In genomic region chr8:108712001-108712411, GRCm38 (mm10) we compare ENCODE assay signal across 8 mouse cellular contexts.
DNase-seq lines count a peak whose midpoint lies in the region; ATAC-seq lines count a peak whose summit lies in the region.

No protein-coding gene starts in this region.

- no peaks in the 10 kb centered on the region for H3K36me3 ChIP-seq in heart, embryonic 13.5 days
- H3K36me3 ChIP-seq in embryonic facial prominence, embryonic 13.5 days = no peaks in the 10 kb centered on the region
- no peaks in the 10 kb centered on the region for H3K36me3 ChIP-seq in hindbrain, embryonic 14.5 days (replicated peaks; ENCODE audit: control insufficient read depth, insufficient read depth)
- H3K36me3 ChIP-seq in midbrain, embryonic 13.5 days = no peaks in the 10 kb centered on the region

- H3K27ac ChIP-seq in heart, embryonic 13.5 days (replicated peaks) = peak overlapping the region; percentile 91
- H3K27ac ChIP-seq in embryonic facial prominence, embryonic 13.5 days = peak overlapping the region; percentile 96
- peak overlapping the region; percentile 100 for H3K27ac ChIP-seq in hindbrain, embryonic 14.5 days
- H3K27ac ChIP-seq in midbrain, embryonic 13.5 days = peak overlapping the region; percentile 100

- H3K9me3 ChIP-seq in heart, embryonic 13.5 days = no peaks in the 10 kb centered on the region
- no peaks in the 10 kb centered on the region for H3K9me3 ChIP-seq in embryonic facial prominence, embryonic 13.5 days
- H3K9me3 ChIP-seq in hindbrain, embryonic 14.5 days (ENCODE audit: control insufficient read depth, low read length) = no peaks in the 10 kb centered on the region
- H3K9me3 ChIP-seq in midbrain, embryonic 13.5 days = no peaks in the 10 kb centered on the region

- DNase-seq in heart, postnatal 25 days (ENCODE audit: low spot score) = no peak
- no peak for DNase-seq in hindbrain, embryonic 14.5 days (ENCODE audit: low spot score)
- no peak for DNase-seq in left cerebral cortex, postnatal 25 days (ENCODE audit: low spot score in 2 of 2)
- no peak for DNase-seq in testis, postnatal 10 days (ENCODE audit: low spot score)
- no peak for DNase-seq in kidney, postnatal 25 days

- H3K4me2 ChIP-seq in heart, embryonic 13.5 days = peak overlapping the region; percentile 96
- H3K4me2 ChIP-seq in embryonic facial prominence, embryonic 13.5 days = peak overlapping the region; percentile 95
- H3K4me2 ChIP-seq in hindbrain, embryonic 14.5 days (replicated peaks) = peak overlapping the region; percentile 92
- H3K4me2 ChIP-seq in midbrain, embryonic 13.5 days (replicated peaks) = peak overlapping the region; percentile 85

- peak overlapping the region; percentile 96 for H3K9ac ChIP-seq in heart, embryonic 13.5 days
- peak overlapping the region; percentile 94 for H3K9ac ChIP-seq in embryonic facial prominence, embryonic 13.5 days
- peak overlapping the region; percentile 98 for H3K9ac ChIP-seq in hindbrain, embryonic 14.5 days
- peak overlapping the region; percentile 100 for H3K9ac ChIP-seq in midbrain, embryonic 13.5 days (replicated peaks)

- WGBS in heart, embryonic 13.5 days = 18% methylated on average over 14 of the region's 14 CpGs
- WGBS in embryonic facial prominence, embryonic 13.5 days = 21% methylated on average over 14 of the region's 14 CpGs
- WGBS in hindbrain, embryonic 14.5 days = 21% methylated on average over 14 of the region's 14 CpGs
- WGBS in midbrain, embryonic 13.5 days = 9% methylated on average over 14 of the region's 14 CpGs

- intact Hi-C loops in heart, postnatal 25 days (cut with DNase I) = loop anchor here (5.0 to 10.0 kb wide), 2 partner anchors 173 to 1200 kb away; no protein-coding TSS in a partner anchor
- intact Hi-C loops in left cerebral cortex, postnatal 25 days (cut with DNase I) = loop anchor here (5.0 to 10.0 kb wide), 2 partner anchors 200 to 473 kb away; no protein-coding TSS in a partner anchor

- peaks cover 93% of the 10 kb centered on the region for H3K4me1 ChIP-seq in heart, embryonic 13.5 days
- peaks cover 88% of the 10 kb centered on the region for H3K4me1 ChIP-seq in embryonic facial prominence, embryonic 13.5 days
- peaks cover 74% of the 10 kb centered on the region for H3K4me1 ChIP-seq in hindbrain, embryonic 14.5 days (replicated peaks; ENCODE audit: control insufficient read depth, insufficient read depth, low read length)
- peaks cover 97% of the 10 kb centered on the region for H3K4me1 ChIP-seq in midbrain, embryonic 13.5 days (replicated peaks)

- ATAC-seq in heart, embryonic 13.5 days (ENCODE audit: extremely low read depth, insufficient number of reproducible peaks, low FRiP score, low TSS enrichment) = no peak
- ATAC-seq in embryonic facial prominence, embryonic 13.5 days (ENCODE audit: insufficient number of reproducible peaks, insufficient read depth, low FRiP score, low TSS enrichment, low read depth) = no peak
- no peak for ATAC-seq in hindbrain, embryonic 14.5 days (ENCODE audit: low FRiP score)
- ATAC-seq in midbrain, embryonic 13.5 days = no peak

- peak overlapping the region; percentile 33 for H3K4me3 ChIP-seq in heart, embryonic 13.5 days
- H3K4me3 ChIP-seq in embryonic facial prominence, embryonic 13.5 days = peak overlapping the region; percentile 26
- peak overlapping the region; percentile 13; the same call in 1 of the 2 replicates for H3K4me3 ChIP-seq in hindbrain, embryonic 14.5 days (replicated peaks; ENCODE audit: low read length)
- peak overlapping the region; percentile 83 for H3K4me3 ChIP-seq in midbrain, embryonic 13.5 days (replicated peaks)

- H3K27me3 ChIP-seq in heart, embryonic 13.5 days (replicated peaks) = no peaks in the 10 kb centered on the region
- H3K27me3 ChIP-seq in embryonic facial prominence, embryonic 13.5 days = no peaks in the 10 kb centered on the region
- H3K27me3 ChIP-seq in hindbrain, embryonic 14.5 days (ENCODE audit: control insufficient read depth, insufficient read depth, low read length) = peaks cover 18% of the 10 kb centered on the region; the same call in 1 of the 2 replicates
- H3K27me3 ChIP-seq in midbrain, embryonic 13.5 days = no peaks in the 10 kb centered on the region

Comparison
In these comparisons a context has a peak if more than half of its experiments do, and no peak if none do; other contexts are left out.
1. H3K4me3 ChIP-seq: peak in every context shown above with its lines; median percentile 83 in midbrain, embryonic 13.5 days; 33 in heart, embryonic 13.5 days; 26 in embryonic facial prominence, embryonic 13.5 days; 13 in hindbrain, embryonic 14.5 days.